Mouse (Mus musculus) MEL (cell line): ENCODE data around the gene Vipr1. TPM values are rescaled to one million over a fixed set of nuclear protein-coding genes. Genes with fewer than 3 reads are reported as not detected.

Experiments used
- DNase-seq: peaks from one replicate; pipeline ENCODE4 v3.0.0; 2011; ENCODE audit warnings: low read depth, low spot score
- H3K27ac ChIP-seq: 2 replicates; pipeline ENCODE4 v1.5.1; 2012; ENCODE audit warnings: low read depth, mild to moderate bottlenecking, control low read depth, low read length, moderate library complexity; ENCODE audit not compliant: control insufficient read depth
- H3K27me3 ChIP-seq, 2 experiments: fragments of 150-350 bp in 1 of 2; sonication (generic) in 1 of 2; 2 replicates each; pipeline ENCODE4 v1.6.1; 2012; ENCODE audit warnings: low read length in 2 of 2, mild to moderate bottlenecking in 2 of 2, improper control_type of control experiment in 1 of 2, moderate library complexity in 1 of 2; ENCODE audit not compliant: insufficient read depth in 2 of 2, control insufficient read depth in 1 of 2
- H3K36me3 ChIP-seq, 2 experiments: 2 replicates each; pipeline ENCODE4 v1.6.1; 2012 to 2014; ENCODE audit warnings: low read length in 2 of 2, improper control_type of control experiment in 1 of 2, inconsistent platforms in 1 of 2, mild to moderate bottlenecking in 1 of 2; ENCODE audit not compliant: insufficient read depth in 2 of 2, control insufficient read depth in 1 of 2
- H3K4me1 ChIP-seq, 2 experiments: fragments of 150-350 bp in 1 of 2; sonication (generic) in 1 of 2; 2 replicates each; pipeline ENCODE4 v1.6.1; 2012; ENCODE audit warnings: low read length in 2 of 2, improper control_type of control experiment in 1 of 2, mild to moderate bottlenecking in 1 of 2; ENCODE audit not compliant: insufficient read depth in 2 of 2, control insufficient read depth in 1 of 2
- H3K4me3 ChIP-seq, 2 experiments: fragments of 150-350 bp in 1 of 2; sonication (generic) in 1 of 2; 2 replicates each; pipeline ENCODE4 v1.5.1; 2012; ENCODE audit warnings: low read depth in 2 of 2, low read length in 2 of 2, mild to moderate bottlenecking in 2 of 2, moderate library complexity in 2 of 2, control low read depth in 1 of 2, improper control_type of control experiment in 1 of 2; ENCODE audit not compliant: control insufficient read depth in 1 of 2, insufficient read depth in 1 of 2
- H3K79me2 ChIP-seq: 2 replicates; pipeline ENCODE4 v1.6.1; 2012; ENCODE audit warnings: mild to moderate bottlenecking, low read length, moderate library complexity; ENCODE audit not compliant: control insufficient read depth, poor library complexity, insufficient read depth
- H3K9ac ChIP-seq: 2 replicates; pipeline ENCODE4 v1.6.1; 2012; ENCODE audit warnings: low read depth, mild to moderate bottlenecking, control low read depth, low read length, moderate library complexity; ENCODE audit not compliant: control insufficient read depth, poor library complexity, severe bottlenecking
- H3K9me3 ChIP-seq: fragments of 150-350 bp; sonication (generic); replicated peaks from 2 replicates; pipeline ENCODE4 v1.6.1; 2012; ENCODE audit warnings: mild to moderate bottlenecking, low read length, improper control_type of control experiment, moderate library complexity; ENCODE audit not compliant: insufficient read depth
- CHD2 ChIP-seq: IDR thresholded peaks from 2 replicates; pipeline ENCODE4 v1.6.1; 2011; ENCODE audit warnings: low read length, improper control_type of control experiment
- EP300 ChIP-seq, 2 experiments: IDR thresholded peaks; 2 replicates each; pipeline ENCODE4 v1.6.1; 2011; ENCODE audit warnings: improper control_type of control experiment in 2 of 2, low read length in 2 of 2, low read depth in 1 of 2, mild to moderate bottlenecking in 1 of 2
- HCFC1 ChIP-seq: IDR thresholded peaks from 2 replicates; pipeline ENCODE4 v1.6.1; 2012; ENCODE audit warnings: low read depth, mild to moderate bottlenecking, inconsistent platforms, low read length, improper control_type of control experiment, moderate library complexity
- KAT2A ChIP-seq: conservative IDR thresholded peaks from 2 replicates; pipeline ENCODE4 v1.6.1; 2012; ENCODE audit warnings: low read depth, low read length, improper control_type of control experiment, inconsistent platforms
- MAFK ChIP-seq: IDR thresholded peaks from 2 replicates; pipeline ENCODE4 v1.6.1; 2011; ENCODE audit warnings: low read depth, mild to moderate bottlenecking, low read length, improper control_type of control experiment, borderline replicate concordance
- MAZ ChIP-seq: IDR thresholded peaks from 2 replicates; pipeline ENCODE4 v1.6.1; 2012; ENCODE audit warnings: low read depth, mild to moderate bottlenecking, inconsistent platforms, low read length, improper control_type of control experiment
- MEF2A ChIP-seq: IDR thresholded peaks from 2 replicates; pipeline ENCODE4 v1.6.1; 2014; ENCODE audit warnings: low read depth, mild to moderate bottlenecking, inconsistent platforms, low read length, improper control_type of control experiment; ENCODE audit not compliant: poor library complexity, insufficient replicate concordance, severe bottlenecking; ENCODE audit errors: extremely low read depth
- NRF1 ChIP-seq: IDR thresholded peaks from 2 replicates; pipeline ENCODE4 v1.6.1; 2014; ENCODE audit warnings: low read depth, mild to moderate bottlenecking, inconsistent platforms, low read length, improper control_type of control experiment, moderate library complexity; ENCODE audit not compliant: poor library complexity, insufficient read depth, severe bottlenecking
- POLR2AphosphoS2 ChIP-seq: IDR thresholded peaks from 2 replicates; pipeline ENCODE4 v1.6.1; 2011; ENCODE audit warnings: low read length, improper control_type of control experiment
- RAD21 ChIP-seq: IDR thresholded peaks from 2 replicates; pipeline ENCODE4 v1.6.1; 2011; ENCODE audit warnings: mild to moderate bottlenecking, low read depth, low read length, improper control_type of control experiment
- UBTF ChIP-seq: IDR thresholded peaks from 2 replicates; pipeline ENCODE4 v1.6.1; 2012; ENCODE audit warnings: low read depth, mild to moderate bottlenecking, inconsistent platforms, low read length, improper control_type of control experiment, moderate library complexity, borderline replicate concordance; ENCODE audit not compliant: insufficient read depth
- USF1 ChIP-seq: IDR thresholded peaks from 2 replicates; pipeline ENCODE4 v1.6.1; 2014; ENCODE audit warnings: low read depth, mild to moderate bottlenecking, inconsistent platforms, low read length, improper control_type of control experiment, moderate library complexity
- USF2 ChIP-seq, 2 experiments: IDR thresholded peaks; 2 replicates each; pipeline ENCODE4 v1.6.1; 2011 to 2012; ENCODE audit warnings: improper control_type of control experiment in 2 of 2, low read length in 2 of 2, borderline replicate concordance in 1 of 2, inconsistent platforms in 1 of 2, low read depth in 1 of 2, mild to moderate bottlenecking in 1 of 2; ENCODE audit not compliant: insufficient read depth in 1 of 2
- ZKSCAN1 ChIP-seq: IDR thresholded peaks from 2 replicates; pipeline ENCODE4 v1.6.1; 2012; ENCODE audit warnings: low read depth, mild to moderate bottlenecking, inconsistent platforms, low read length, improper control_type of control experiment, moderate library complexity
- polyA plus RNA-seq, 2 experiments: library from polyadenylated mRNA; stranded (reverse) in 1 of 2; unstranded in 1 of 2; fragments of >175 nt in 1 of 2; fragments of >200 nt in 1 of 2; gene quantifications; 2 replicates each; pipeline versions ENCODE4 v1.2.1 to v1.2.4; 2012; ENCODE audit warnings: low replicate concordance in 2 of 2, low read depth in 1 of 2; ENCODE audit not compliant: insufficient read length in 2 of 2, insufficient read depth in 1 of 2, missing spikeins in 1 of 2
- total RNA-seq: library from RNA; depleted of rRNA; stranded (reverse); fragments of 300-350 nt; gene quantifications from 2 replicates; pipeline ENCODE4 v1.2.3, GENCODE M21; 2012

Gene Vipr1
- total and polyA plus RNA-seq, 3 experiments, result not detected

GRCm38 (mm10) chr9:121675011-121675410 lies 32.5 kb downstream of the Vipr1 start:
- Histone ChIP-seq H3K36me3 (peaks cover 0 to 8% of the 10 kb centered on the region in 2 experiments; a peak in 2 of 4 replicates), H3K27ac (no peak overlapping the region), H3K4me1 (peaks cover 0 to 21% of the 10 kb centered on the region in 2 experiments; a peak in 2 of 4 replicates), H3K4me3 (no peak overlapping the region), H3K9me3 (no peaks in the 10 kb centered on the region), H3K27me3 (no peaks in the 10 kb centered on the region), H3K9ac (no peak overlapping the region), H3K79me2 (no peaks in the 10 kb centered on the region)
- TF ChIP-seq USF1 (no peak), POLR2AphosphoS2 (no peak), EP300 (IDR thresholded peaks at IDR 0.05; ENCODE audit: low read depth in 1 of 2, low read length in 2 of 2) (peak in 1 of 2 experiments; percentile 23; a peak in 2 of 4 replicates), MAZ (no peak), HCFC1 (0 out of 2 replicates have a peak, but pooled peaks have one; percentile 27), MEF2A (no peak)
- peak; percentile 39 for DNase-seq

GRCm38 (mm10) chr9:121675556-121675955 lies 33.0 kb downstream of the Vipr1 start:
- TF ChIP-seq UBTF (no peak), MAZ (no peak), ZKSCAN1 (no peak), USF2 (IDR thresholded peaks at IDR 0.05; ENCODE audit: borderline replicate concordance in 1 of 2, insufficient read depth in 1 of 2, low read depth in 1 of 2, low read length in 2 of 2) (no peak), CHD2 (no peak), KAT2A (no peak), MAFK (no peak), NRF1 (no peak), RAD21 (no peak)
- TF ChIP-seq, all 39 proteins: peak for 0
- Histone ChIP-seq H3K4me1 (peaks cover 0 to 21% of the 10 kb centered on the region in 2 experiments; a peak in 2 of 4 replicates), H3K4me3 (no peak overlapping the region)

More at GRCm38 (mm10) chr9:121675556-121675955, 33.0 kb downstream of the Vipr1 start:
- Histone ChIP-seq H3K9ac (no peak overlapping the region), H3K36me3 (peaks cover 0 to 8% of the 10 kb centered on the region in 2 experiments; a peak in 2 of 4 replicates), H3K27me3 (no peaks in the 10 kb centered on the region), H3K27ac (no peak overlapping the region), H3K79me2 (no peaks in the 10 kb centered on the region), H3K9me3 (no peaks in the 10 kb centered on the region)
- DNase-seq, result no peak
